Mouse (Mus musculus): ENCODE measurements at regions not wholly inside any gene's neighbourhood (a gene's known extent, or its start where the extent isn't known, plus 50 kb on each side); places are given as distances from the start of the nearest gene placed in this dataset.

DNA sequence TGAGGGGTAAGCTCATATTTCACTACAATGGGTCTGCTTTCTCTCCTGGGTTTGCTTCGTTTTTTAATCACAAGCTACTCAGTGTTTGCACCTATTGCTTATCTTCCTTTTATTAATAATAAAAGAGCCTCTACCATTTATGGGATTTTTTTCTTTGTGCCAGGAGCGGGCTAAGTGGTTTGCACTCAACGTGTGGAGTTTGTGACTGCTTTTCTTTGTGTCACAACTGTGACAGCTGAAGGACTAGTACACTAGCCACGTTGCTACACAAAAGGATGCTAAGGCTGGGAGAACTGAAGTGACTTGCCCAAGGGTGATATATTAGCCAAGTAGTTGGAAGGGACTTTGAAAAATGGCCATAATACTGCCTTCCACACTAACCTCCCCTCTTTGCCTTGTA, 271.8 kb upstream of the Ppargc1a start:
- no peaks in the 10 kb centered on the region for H3K27me3 ChIP-seq (replicated peaks)
- dilution Hi-C loops (cut with MboI; ENCODE audit: extremely low pct_ligation_motif_present, extremely low pct_unique_long_range_greater_than_20kb, low sequenced_read_pairs) = no loop called here
- H3K4me2 ChIP-seq (ENCODE audit: insufficient read depth, low read depth, poor library complexity, severe bottlenecking) = no peak overlapping the region
- DNase-seq (ENCODE audit: extremely low read depth) = no peak
- TF ChIP-seq NELFE (IDR thresholded peaks at IDR 0.05; ENCODE audit: low read depth, low read length) (no peak), RAD21 (IDR thresholded peaks at IDR 0.05; ENCODE audit: low read depth, low read length) (no peak), ZC3H11A (IDR thresholded peaks at IDR 0.05; ENCODE audit: low read depth, low read length) (no peak), JUN (IDR thresholded peaks at IDR 0.05; ENCODE audit: insufficient read depth, low read depth, low read length) (no peak), ETS1 (conservative IDR thresholded peaks at IDR 0.05; ENCODE audit: low read depth, low read length) (no peak), CTCF (conservative IDR thresholded peaks at IDR 0.05 in 1 of 2, IDR thresholded peaks at IDR 0.05 in 1 of 2; ENCODE audit: low read depth in 2 of 2, low read length in 2 of 2) (no peak), PAX5 (IDR thresholded peaks at IDR 0.05; ENCODE audit: low read length) (no peak), POLR2A (IDR thresholded peaks at IDR 0.05; ENCODE audit: low read depth, low read length) (no peak), KAT2A (IDR thresholded peaks at IDR 0.05; ENCODE audit: insufficient replicate concordance, low read length) (no peak), POLR2AphosphoS2 (IDR thresholded peaks at IDR 0.05; ENCODE audit: low read depth, low read length) (no peak), USF2 (conservative IDR thresholded peaks at IDR 0.05; ENCODE audit: low read depth, low read length) (no peak), JUND (conservative IDR thresholded peaks at IDR 0.05; ENCODE audit: low read depth, low read length) (no peak), CHD1 (IDR thresholded peaks at IDR 0.05; ENCODE audit: low read depth, low read length) (no peak), HCFC1 (IDR thresholded peaks at IDR 0.05; ENCODE audit: low read depth, low read length) (no peak), IRF4 (IDR thresholded peaks at IDR 0.05; ENCODE audit: low read depth, low read length) (no peak), TCF12 (IDR thresholded peaks at IDR 0.05; ENCODE audit: low read depth, low read length) (no peak)
- H3K36me3 ChIP-seq (replicated peaks in 1 of 2; ENCODE audit: control insufficient read depth in 1 of 2, insufficient read depth in 1 of 2, low read length in 1 of 2) = no peaks in the 10 kb centered on the region
- H3K9ac ChIP-seq (ENCODE audit: insufficient read depth, low read depth) = no peak overlapping the region
- in situ Hi-C loops (cut with MboI; ENCODE audit: low pct_ligation_motif_present, low pct_unique_long_range_greater_than_20kb, low sequenced_read_pairs) = no loop called here
- H3K9me3 ChIP-seq (replicated peaks; ENCODE audit: low read length) = no peaks in the 10 kb centered on the region
- H3K4me3 ChIP-seq (replicated peaks in 1 of 3; ENCODE audit: low read depth in 2 of 3, low read length in 2 of 3, poor library complexity in 1 of 3) = no peak overlapping the region
- no peaks in the 10 kb centered on the region for H3K4me1 ChIP-seq (ENCODE audit: control insufficient read depth in 1 of 2, insufficient read depth in 2 of 2)
- H3K27ac ChIP-seq (ENCODE audit: insufficient read depth, low read depth) = no peak overlapping the region
- H3K79me2 ChIP-seq (replicated peaks; ENCODE audit: control insufficient read depth, extremely low read depth, insufficient read depth, poor library complexity, severe bottlenecking) = no peaks in the 10 kb centered on the region

- in situ Hi-C loops (cut with MboI; ENCODE audit: low pct_ligation_motif_present, low pct_unique_long_range_greater_than_20kb, low sequenced_read_pairs) = no loop called here
- no peaks in the 10 kb centered on the region for H3K9me3 ChIP-seq (replicated peaks; ENCODE audit: low read length)
- no peak overlapping the region for H3K9ac ChIP-seq (ENCODE audit: insufficient read depth, low read depth)
- TF ChIP-seq MAX (IDR thresholded peaks at IDR 0.05; ENCODE audit: low read length) (no peak), JUN (IDR thresholded peaks at IDR 0.05; ENCODE audit: insufficient read depth, low read depth, low read length) (no peak), TBP (conservative IDR thresholded peaks at IDR 0.05; ENCODE audit: low read depth, low read length) (no peak), ELF1 (IDR thresholded peaks at IDR 0.05; ENCODE audit: low read depth, low read length) (no peak), USF2 (conservative IDR thresholded peaks at IDR 0.05; ENCODE audit: low read depth, low read length) (no peak), NELFE (IDR thresholded peaks at IDR 0.05; ENCODE audit: low read depth, low read length) (no peak), KAT2A (IDR thresholded peaks at IDR 0.05; ENCODE audit: insufficient replicate concordance, low read length) (no peak), SMC3 (IDR thresholded peaks at IDR 0.05; ENCODE audit: low read depth, low read length) (no peak), SIN3A (IDR thresholded peaks at IDR 0.05; ENCODE audit: low read length) (no peak), EP300 (IDR thresholded peaks at IDR 0.05; ENCODE audit: low read length) (no peak), TCF12 (IDR thresholded peaks at IDR 0.05; ENCODE audit: low read depth, low read length) (no peak), NRF1 (IDR thresholded peaks at IDR 0.05; ENCODE audit: low read depth, low read length) (no peak), POLR2A (IDR thresholded peaks at IDR 0.05; ENCODE audit: low read depth, low read length) (no peak), CTCF (conservative IDR thresholded peaks at IDR 0.05 in 1 of 2, IDR thresholded peaks at IDR 0.05 in 1 of 2; ENCODE audit: low read depth in 2 of 2, low read length in 2 of 2) (no peak)
- H3K4me3 ChIP-seq (replicated peaks in 1 of 3; ENCODE audit: low read depth in 2 of 3, low read length in 2 of 3, poor library complexity in 1 of 3) = no peak overlapping the region
- H3K4me1 ChIP-seq (ENCODE audit: control insufficient read depth in 1 of 2, insufficient read depth in 2 of 2) = no peaks in the 10 kb centered on the region
- no peaks in the 10 kb centered on the region for H3K36me3 ChIP-seq (replicated peaks in 1 of 2; ENCODE audit: control insufficient read depth in 1 of 2, insufficient read depth in 1 of 2, low read length in 1 of 2)
- H3K4me2 ChIP-seq (ENCODE audit: insufficient read depth, low read depth, poor library complexity, severe bottlenecking) = no peak overlapping the region
- dilution Hi-C loops (cut with MboI; ENCODE audit: extremely low pct_ligation_motif_present, extremely low pct_unique_long_range_greater_than_20kb, low sequenced_read_pairs) = no loop called here
- no peak for DNase-seq (ENCODE audit: extremely low read depth)
- H3K27me3 ChIP-seq (replicated peaks) = no peaks in the 10 kb centered on the region
- no peaks in the 10 kb centered on the region for H3K79me2 ChIP-seq (replicated peaks; ENCODE audit: control insufficient read depth, extremely low read depth, insufficient read depth, poor library complexity, severe bottlenecking)
- no peak overlapping the region for H3K27ac ChIP-seq (ENCODE audit: insufficient read depth, low read depth)
Observed at GRCm38 (mm10) chr5:51830551-51830950, 263.0 kb upstream of the Ppargc1a start.
